Mouse (Mus musculus) urinary bladder, postnatal 0 days (tissue): ENCODE measurements around the gene Tsnax. TPM values are rescaled to one million over a fixed set of nuclear protein-coding genes. Genes with fewer than 3 reads are reported as not detected.

ENCODE experiments used
- microRNA-seq: library from miRNA; unstranded; fragments of <30 nt; microRNA quantifications from one replicate; pipeline ENCODE4, GENCODE M21; 2016
- polyA plus RNA-seq: library from polyadenylated mRNA; unstranded; fragments of >200 nt; fragmentation: Nextera tagmentation; extraction: Ambion mirVana; gene quantifications from 2 replicates; pipeline ENCODE4 v1.2.1, GENCODE M21; 2015

Tsnax gene
- 67.1 and 73.6 TPM in 2 replicates for polyA plus RNA-seq

DNA sequence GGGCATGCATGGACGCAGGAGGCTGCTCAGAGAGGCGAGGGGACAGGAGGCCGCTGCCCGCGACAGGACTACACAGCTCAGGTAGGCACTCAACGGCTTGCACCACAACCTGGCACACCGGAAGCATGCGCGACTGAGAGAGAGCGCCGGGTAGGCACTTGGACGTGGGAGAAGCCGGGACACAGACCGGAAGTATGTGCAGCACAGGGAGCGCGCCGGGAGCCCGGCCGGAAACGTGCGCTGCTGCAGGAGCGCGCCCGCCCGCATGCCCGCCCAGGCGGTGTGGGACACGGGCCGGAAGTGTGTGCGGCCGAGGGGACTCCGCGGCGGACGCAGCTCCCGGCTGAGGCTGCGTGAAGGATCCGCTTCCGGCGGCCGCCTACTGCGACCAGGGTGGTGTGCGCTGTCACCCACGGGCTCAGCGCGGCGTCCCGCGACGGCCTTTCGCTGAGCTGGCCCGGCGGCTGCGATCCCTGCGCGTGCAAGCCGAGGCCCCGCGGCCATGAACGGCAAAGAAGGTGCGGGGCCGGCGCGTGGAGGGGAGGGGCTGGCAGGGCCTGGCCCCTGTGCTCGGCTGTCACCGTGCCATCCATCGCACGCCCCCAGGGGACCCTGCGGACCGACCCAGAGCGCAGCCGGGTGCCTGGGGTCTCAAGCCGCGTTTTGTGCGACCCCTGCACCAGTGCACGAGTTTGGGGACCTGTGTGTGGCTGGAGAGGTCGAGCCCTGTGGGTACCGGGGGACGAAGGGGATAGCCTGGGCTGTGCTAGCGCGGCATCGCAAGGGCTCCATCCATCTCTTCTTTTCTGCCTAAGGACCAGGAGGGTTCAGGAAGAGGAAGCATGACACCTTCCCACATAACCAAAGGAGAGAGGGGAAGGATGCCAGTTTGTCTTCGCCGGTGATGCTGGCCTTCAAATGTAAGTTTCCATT, at the start of gene Tsnax:
Tsnax (plus strand) TSS at position 303 of the 933 bp plus-strand sequence.

DNA sequence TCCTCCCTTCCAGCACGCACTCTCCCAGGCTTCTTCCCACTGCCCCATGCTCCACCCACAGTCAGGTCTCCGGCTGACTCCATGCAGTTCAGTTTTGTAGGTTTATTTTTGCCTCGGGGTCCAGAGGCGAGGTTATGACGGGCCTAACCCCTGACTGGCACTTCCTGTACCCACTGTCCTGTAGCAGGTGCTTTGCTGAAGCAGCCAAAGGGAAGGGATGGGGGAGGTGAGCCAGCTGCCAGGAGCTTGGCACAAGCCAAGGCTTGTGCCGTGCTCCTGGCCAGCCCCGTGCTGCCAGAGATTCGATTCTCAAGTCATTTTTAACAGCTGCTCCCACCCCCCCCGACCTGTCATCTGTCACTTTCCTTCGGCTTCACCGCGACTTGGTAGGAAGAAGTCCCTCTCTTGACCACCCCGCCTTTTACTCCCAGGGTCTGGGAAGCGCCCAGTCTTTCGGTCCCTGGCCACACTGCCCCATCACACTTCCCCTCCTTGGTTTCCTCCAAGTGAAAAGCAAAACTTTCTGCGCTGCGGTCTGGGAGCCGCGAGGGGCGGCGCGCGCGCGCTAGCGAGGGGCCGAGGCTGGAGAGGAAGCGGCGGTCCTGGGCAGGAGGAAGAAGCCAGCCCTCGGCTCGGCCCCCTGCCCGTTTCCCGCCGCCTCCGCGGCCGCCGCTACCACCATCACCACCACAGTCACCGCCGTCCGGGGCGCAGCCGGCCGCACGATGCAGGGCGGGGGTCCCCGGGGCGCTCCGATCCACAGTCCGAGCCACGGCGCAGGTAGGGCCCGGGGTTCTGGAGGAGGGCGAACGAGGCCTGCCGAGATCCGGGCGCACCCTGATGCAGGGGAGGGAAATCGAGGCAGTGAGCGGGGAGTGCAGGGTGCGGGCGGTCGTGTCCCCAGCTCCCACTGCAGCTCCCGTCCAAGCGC, 41.0 kb downstream of the Tsnax start, which contains the start of gene Disc1:
Disc1 (plus strand) TSS at position 691 of the 931 bp plus-strand sequence.

Small RNA genes lying within 50 kb of the gene (microRNA-seq; reads per million reads assigned to microRNA genes)
- gene Gm22197, result not detected

Other genes with a start within 250 kb of the Tsnax start
- gene Trim67, start 219.9 kb upstream of the Tsnax start, polyA plus RNA-seq, result 0.05 and 0.07 TPM in 2 replicates
- gene Gnpat, start 150.0 kb upstream of the Tsnax start, polyA plus RNA-seq, result 46.3 and 49.0 TPM in 2 replicates
- 26.3 and 29.8 TPM in 2 replicates for gene 2810004N23Rik, start 149.9 kb upstream of the Tsnax start, polyA plus RNA-seq
- gene Exoc8, start 115.3 kb upstream of the Tsnax start, polyA plus RNA-seq, result 5.4 and 5.8 TPM in 2 replicates
- 6.2 and 7.4 TPM in 2 replicates for gene Sprtn, start 115.1 kb upstream of the Tsnax start, polyA plus RNA-seq
- 7.8 and 9.4 TPM in 2 replicates for gene Egln1, start 63.7 kb upstream of the Tsnax start, polyA plus RNA-seq
- gene Disc1, start 41.2 kb downstream of the Tsnax start, polyA plus RNA-seq, result 0.76 and 1.3 TPM in 2 replicates